Mouse (Mus musculus) layer of hippocampus, postnatal 25 days (tissue): ENCODE measurements at regions not wholly inside any gene's neighbourhood (a gene's known extent, or its start where the extent isn't known, plus 50 kb on each side); places are given as distances from the start of the nearest gene placed in this dataset.

Experiments used
- DNase-seq, 2 experiments: peaks; one replicate each; pipeline ENCODE4 v3.0.0; 2022; ENCODE audit warnings: mixed read lengths in 2 of 2, low spot score in 1 of 2; ENCODE audit errors: extremely low spot score in 1 of 2

DNA sequence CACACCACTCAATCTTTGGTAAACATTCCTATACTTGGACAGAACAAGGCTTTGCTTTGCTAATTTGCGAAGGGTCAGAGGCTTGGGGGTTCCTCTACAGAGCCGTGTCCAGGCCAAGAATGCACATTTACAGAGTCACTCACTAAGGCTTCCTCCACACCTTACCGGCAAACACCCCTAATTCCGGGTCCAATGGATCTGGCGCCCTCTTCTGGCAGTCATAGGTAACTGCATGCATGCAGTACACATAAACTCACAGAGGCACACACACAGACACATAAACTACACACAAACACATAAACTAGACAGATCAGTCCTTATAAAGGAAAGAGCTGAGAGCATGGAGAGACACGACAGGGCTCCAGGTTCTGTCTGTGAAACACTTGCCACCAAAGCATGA, 119.2 kb upstream of the Lhx5 start:
- no peak for DNase-seq

DNA sequence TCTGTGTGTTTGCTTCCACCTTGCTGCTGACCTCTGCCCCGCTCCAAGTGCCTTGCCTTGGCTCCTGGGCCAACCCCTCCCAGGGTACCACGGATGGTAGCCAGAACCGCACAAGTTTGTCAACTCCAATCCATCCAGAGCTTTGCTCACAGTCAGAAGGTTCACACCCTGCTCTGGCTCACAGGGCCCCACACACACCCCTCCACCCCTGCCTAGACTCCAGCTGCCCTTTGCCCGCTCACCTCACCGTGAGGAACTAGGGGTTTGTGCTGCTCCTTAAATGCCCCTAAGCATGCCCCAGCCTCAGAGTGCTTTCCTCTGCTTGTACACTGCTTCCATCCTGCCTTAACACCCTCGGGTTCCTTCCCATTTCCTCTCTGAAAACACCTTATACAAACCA, 117.5 kb upstream of the Lhx5 start:
- DNase-seq = no peak

DNA sequence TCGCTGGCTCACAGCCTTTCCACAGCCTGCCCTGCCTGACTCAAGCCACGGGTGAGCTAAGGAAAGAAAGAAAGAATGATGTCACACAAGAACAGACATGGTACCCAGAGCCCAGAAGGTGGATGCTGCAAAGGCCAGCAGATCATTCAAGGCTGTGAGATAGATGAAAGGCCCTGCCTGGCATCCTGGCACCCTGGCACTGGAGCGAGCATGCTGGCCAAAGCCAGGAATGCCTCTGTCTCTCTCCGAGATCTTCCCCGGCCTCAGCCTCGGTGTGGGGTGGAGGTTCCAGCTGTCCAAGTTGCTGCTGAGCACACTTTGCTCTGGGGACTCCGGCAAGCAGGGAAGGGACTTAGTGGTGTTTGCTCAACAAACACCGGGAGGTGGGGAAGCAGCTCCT, 116.4 kb upstream of the Lhx5 start:
- no peak for DNase-seq

DNA sequence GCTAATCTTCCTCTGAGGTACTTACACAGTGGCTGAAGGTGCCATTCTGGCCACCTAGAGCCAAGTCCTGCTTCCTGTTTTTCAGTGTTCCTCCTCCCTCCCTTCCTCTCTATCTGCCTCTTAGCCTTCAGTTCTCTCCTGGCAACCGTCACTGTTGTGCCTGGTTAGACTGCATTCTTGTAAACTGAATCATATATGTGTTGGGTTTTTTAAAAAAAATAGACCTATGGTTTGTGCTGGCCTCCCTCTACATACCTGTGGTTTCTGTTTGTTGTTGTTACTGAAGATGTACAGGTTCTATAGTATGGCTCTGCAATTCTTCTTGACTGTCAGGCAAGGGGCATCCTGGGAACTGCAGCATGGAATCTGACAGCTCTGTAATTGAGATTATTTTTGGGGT, 112.5 kb upstream of the Lhx5 start:
- DNase-seq = no peak

DNA sequence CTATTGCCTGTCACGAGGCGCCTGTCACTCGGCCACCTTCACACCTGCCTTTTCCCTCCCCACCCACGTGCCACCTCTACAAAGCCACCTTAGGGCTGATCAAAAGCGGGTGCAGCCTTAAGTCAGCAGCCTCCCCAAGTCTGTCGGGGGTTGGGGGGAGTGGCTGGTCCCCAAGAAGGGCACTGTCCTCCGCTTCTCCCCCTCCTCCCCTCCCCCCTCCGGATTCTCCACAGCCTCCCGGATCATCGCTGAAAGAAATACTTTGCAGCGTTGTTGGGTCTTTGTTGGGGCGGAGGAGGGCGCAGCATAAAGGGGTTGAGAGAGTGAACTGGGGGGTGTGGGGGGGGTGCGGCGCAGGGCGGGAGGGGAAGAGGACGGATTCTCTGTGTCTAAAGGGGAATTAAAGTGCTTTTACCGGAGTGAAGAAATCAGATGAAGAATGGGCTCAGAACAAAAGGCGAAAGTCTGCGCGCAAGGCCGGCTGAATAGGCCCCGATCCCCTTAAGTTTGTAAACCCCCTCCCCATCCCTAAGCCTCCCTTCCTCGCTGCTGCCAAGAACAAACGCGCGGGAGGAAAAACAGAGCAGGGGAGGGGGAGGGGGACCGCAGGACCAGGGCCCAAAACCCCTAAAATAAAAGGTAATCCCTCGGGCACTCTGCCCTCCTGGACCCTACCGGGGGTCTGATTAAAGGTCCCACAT, 109.3 kb upstream of the Lhx5 start:
- no peak for DNase-seq

DNA sequence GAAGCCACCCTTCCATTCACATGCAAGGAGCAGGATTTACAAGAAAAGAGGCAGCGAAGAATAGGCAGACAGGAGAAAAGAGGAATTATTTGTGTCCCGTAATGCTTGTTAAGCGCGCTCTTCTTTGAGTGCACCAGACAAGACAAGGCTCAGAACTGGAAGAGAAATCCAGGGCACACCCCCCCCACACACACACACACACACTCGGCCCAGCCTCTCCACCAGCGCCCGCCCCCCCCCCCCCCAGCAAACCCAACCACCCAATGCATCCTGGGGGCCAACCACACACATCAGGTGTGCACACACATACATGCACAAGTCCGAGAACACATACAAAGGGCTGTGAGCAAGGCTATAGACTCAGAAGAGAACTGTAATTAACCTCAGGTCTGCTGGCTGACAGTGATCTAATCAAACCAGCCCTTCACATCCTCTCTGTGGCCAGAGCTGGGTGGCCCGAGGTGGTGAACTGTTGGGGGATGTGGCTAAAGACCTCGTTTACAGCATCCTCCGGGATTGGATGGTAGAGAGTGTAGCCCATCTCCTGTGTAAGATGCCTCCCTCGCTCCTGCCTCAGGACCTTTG, 108.7 kb upstream of the Lhx5 start:
- no peak for DNase-seq

DNA sequence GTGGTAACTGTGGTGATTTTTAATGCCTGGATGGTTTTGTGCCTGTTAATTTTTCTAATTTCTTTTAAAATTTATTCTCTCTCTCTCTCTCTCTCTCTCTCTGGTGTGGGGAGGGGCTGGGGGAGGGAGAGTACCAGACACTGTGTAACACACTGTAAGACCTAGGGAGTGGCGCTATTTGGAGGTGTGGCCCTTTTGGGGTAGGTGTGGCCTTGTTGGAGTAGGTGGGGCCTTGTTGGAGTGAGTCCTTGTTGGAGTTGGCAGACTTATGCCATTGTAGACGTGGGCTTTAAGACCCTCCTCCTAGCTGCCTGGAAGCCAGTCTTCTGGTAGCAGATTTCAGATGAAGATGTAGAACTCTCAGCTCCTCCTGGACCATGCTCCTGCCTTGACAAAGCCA, 107.4 kb upstream of the Lhx5 start:
- no peak for DNase-seq

DNA sequence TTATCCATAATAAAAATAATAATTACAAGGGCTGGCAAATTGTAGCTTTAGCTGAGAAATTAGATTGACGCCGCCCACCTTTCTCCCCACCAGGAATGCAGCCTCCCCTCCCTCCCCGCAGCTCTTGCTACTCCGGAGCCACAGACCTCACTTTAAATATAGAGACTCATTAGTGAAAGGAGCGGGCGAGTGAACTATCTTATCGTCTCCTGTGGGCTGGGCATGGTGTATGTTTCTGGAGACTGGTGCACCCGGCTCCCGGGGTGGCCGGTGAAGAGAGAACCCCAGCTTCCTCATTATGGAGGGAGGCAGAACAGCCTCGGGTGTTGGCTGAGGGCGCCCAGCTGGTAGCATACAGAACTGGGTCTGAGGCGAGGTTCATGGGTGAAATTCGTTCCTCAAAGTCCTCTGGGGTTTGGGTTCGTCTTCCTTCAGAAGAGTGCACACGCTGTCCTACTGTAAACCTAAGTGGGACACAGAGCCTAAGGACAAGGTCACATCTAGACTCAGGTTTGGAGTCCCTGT, 106.1 kb upstream of the Lhx5 start:
- DNase-seq = no peak

DNA sequence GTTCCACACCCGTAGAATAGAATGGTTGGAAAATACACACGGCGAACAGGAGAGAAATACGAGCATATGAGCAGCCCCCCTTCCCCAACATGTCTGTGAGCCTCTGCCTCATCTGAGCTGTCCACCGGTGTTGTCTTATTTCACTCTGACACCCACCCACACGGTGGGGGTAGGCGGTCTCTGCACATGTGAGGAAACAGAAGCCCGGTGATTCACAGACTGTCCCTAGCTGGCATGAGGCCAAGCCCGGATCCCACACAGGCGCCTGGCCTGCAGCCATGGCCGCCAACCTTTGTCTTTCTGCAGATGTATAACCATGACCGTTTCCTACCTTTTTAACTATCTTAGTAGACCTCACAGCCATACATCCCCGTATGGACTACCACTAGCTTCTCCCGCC, 99.5 kb upstream of the Lhx5 start:
- no peak for DNase-seq

DNA sequence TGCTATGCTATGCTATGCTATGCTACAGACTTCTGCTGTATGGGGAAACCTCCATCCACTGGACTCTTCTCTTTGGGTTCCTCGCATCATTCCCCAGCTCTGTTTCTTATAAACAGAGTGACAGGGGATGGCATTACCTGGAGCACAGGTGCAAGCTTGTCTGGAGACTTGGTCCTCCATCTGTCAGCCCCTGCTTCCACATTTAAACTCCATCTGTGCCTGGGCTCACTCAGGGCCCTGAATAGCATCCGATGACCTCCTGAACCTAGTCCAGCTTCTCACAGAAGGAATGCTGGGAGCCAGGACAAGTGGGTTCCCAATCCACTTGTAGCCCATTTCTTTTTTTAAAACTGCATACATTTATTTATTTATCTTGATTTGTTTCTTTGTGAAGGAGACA, 92.3 kb upstream of the Lhx5 start:
- no peak for DNase-seq

DNA sequence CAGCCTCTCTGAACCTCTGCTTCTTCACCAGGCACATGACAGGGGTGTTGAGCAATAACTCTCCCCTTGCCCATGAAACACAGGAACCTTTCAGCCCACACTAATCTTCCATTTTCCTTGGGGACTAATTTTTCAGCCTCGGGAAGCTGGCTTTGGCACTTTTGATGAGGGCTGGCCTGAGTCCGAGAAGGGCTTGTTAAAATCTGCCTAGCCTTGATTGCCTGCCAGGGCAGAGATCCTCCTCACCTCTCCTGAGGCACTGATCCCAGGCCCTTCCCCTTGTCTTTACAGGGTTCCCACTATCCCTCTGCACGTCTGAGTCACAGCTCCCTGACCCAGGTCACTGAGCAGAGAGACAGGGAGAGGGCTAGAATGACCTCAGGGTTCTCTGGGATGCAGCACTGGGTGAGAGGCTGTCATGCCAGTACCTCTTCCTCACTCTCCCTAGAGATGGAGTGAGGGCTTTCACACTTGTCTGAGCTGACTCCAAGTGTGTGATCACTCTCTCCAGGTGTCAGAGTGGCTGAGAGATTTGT, 90.7 kb upstream of the Lhx5 start:
- no peak for DNase-seq

DNA sequence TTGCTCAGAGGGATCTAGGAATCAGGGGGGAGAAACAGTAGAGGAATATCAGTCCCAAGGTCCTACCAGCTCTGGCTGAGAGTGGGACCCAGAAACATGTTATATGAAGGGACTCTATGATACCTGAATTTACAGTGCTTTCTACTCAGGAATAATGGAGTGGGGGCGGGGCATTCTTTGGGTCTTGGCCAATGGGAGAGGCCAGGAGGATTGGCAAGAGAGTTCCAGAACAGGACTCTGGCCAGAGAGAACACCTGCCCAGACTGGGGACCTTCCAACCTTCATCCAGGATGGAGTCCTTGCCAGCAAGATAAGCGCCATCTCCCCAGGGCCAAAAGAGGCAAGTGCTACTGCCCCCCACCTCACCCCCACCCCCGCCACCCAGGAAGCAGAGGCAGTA, 81.0 kb upstream of the Lhx5 start:
- DNase-seq = no peak

DNA sequence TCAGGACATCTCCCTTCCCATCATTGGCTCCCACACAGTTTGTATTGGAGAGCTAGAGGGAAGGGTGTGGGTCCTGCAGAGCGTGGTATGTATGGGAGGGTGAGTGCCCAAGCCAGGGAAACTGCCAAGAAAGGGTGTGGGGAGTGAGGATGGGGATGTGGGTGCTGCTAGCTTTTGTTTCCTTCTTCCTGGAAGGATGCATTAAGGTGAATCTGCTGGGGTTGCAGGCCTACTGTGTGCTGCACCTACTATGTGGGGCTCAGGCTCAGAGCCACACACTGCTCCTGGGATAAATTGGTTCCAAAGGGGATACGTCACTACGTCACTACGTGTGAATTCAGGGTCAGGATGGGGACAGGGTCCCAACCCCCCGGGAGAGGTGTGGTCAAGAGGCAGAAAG, 79.7 kb upstream of the Lhx5 start:
- DNase-seq = no peak

DNA sequence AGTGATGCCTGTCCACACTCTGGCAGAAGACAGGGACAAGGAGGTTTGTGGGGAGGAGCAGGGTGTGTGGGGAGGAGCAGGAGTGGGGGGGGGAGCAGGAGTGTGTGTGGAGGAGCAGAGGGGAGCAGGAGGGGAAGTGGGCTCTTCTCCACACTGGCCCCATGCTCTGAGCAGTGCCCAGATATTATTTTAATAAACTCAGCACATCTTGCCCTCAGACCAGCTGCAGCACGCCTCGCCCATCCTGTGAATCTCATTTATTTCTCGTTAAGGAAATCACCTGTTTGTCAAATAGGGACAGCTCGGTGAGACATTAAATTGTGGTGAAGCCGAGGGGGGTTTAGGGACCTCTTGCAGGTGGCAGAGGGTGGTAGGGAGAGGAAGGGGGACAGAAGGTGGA, 77.8 kb upstream of the Lhx5 start:
- no peak for DNase-seq

DNA sequence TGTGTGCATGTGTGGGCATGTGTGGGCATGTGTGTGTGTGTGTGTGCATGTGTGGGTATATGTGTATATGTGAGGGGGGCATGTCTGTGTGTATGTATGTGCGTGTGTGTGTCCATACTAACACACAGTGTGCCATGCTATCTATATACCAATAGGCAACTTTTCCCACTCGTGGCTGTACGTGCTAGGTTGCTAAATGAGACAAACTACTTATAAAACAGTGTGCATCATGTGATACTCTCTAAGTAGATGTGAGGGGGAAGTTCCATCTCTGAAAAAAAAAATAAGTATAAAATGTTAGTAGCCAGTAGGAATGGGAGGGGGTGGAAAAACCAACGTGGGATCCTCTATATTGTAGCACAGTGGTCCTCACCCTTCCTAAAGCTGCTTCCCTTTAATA, 74.5 kb upstream of the Lhx5 start:
- DNase-seq = no peak

DNA sequence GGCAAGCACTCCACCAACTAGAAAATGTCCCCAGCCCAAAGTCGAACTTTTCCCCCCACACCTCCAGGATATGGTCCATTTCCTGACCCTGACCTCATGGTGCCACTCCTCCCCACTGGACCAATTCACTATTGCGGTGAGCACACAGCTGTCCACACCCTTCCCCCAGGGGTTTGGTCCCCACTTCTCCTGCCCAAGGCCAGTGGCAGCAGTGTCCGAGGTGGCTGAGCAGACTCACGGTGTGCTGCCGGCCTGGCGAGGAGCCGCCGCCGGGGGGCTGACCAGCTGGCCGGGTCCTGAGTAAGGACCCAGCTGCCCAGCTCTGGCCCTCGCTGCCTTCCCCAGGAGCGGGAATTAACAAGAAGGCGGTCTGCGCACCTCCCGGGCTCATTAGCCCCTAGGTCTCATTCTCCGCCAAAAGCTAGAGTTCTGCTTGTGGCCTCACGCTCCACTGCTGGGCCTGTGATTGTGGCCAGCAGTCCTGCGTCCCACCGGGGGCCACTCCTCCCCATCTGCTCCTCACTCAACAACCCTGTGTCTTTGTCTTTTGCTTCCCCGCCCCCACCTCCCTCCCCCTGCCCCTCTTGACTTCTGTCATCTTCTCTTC, 73.3 kb upstream of the Lhx5 start:
- no peak for DNase-seq

DNA sequence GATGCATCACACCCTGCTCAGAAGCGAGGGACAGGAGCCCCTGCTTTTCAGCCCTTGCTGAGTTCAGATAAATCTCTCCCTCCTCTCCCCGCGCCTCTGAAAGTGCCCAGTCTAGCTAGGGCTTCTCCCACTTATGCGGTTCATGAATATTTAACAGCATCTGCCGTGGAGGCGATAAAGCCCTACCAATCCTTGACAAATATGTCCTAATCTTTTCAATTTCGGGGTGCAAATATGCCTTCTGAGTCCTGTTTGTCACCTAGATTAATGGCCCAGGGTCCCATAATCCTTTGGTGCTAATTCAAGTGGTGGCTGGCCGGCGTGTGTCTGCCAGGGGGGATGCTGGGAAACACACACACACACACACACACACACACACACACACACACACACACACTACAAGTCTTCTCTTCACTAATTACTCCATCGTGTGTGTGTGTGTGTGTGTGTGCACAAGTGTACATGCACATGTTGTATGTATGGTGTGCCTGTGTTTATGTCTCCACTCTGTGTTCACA, 65.5 kb upstream of the Lhx5 start:
- DNase-seq = peak in 1 of 2 experiments; percentile 16

DNA sequence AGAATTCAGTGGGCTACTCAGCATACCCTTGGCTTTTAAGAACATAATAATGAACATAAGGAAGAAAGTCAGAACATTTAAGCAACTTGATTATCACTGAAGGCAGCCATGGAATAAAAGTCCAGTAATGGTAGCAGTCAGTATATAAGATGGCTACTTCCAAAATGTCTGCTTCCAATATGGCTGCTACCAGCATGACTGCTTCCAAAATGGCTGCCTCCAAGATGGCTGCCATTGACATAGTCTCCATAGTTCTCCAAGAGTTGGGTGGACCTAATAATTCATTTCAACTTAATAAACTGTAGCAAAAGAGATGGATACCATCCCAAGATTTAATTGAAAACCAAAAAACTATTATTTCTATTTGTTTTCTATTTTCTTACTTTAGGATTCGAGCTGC, 62.7 kb upstream of the Lhx5 start:
- DNase-seq = no peak

DNA sequence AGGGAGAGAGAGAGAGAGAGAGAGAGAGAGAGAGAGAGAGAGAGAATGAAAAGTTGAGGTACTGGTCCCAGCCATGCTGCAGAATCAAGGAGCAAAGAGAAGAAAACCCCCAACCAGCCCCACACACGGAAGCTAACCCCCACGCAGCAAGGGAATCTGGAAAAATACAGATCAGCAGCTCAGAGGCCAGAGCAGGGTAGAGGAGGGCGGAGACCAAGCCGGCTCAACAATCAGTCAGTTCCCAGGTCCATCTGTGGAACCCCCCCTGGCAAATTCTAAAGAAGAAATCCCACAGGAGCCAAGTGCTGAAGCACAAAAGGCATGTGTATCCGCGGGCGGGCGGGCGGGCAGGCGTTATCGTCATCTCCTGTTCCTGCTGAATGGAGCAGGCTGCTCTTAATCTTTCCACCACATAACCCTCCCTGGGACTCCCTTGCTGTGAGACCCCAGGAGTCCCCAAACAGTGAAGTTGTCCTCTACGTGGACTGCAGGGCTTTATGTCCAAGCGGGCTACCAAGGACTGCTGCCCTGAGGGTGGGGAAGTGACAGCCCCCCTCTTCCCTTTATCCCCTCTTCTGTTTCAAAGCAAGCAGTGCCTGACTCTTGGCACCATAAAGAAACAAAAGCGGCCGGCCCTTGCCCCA, 60.2 kb upstream of the Lhx5 start:
- no peak for DNase-seq

DNA sequence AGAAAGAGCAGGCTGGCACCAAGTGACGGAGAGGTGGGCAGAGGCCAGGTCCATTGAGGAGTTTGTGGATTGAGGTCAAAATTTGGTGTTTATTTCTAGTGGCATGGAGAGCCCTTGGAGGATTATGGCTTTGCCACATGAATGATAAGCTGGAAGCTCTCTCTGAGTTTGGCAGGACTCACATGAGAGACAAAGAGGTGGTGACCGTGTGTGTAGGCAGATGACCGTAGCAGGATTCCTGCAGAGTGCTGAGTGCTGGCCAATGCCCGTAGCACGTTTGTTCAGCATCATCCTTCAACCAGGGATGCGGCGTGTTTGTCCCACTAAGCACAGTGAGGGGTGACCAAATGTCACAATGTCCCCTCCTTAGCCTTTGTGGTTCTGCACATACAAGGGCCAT, 58.1 kb upstream of the Lhx5 start:
- no peak for DNase-seq
